Mouse (Mus musculus): ENCODE data around the gene Camkk1. TPM values are rescaled to one million over a fixed set of nuclear protein-coding genes. Genes with fewer than 3 reads are reported as not detected.

Camkk1 gene
- 3.4 and 4.3 TPM in 2 replicates for polyA plus RNA-seq (2012; rRNA removed)

GRCm38 (mm10) chr11:73018471-73019146 is at the start of gene Camkk1:
TSS of gene Camkk1 (plus strand) at chr11:73019008.

GRCm38 (mm10) chr11:72998771-72999170 is 20.0 kb upstream of the Camkk1 start, which contains the start of gene P2rx1:
TSS of gene P2rx1 (plus strand) at chr11:72999103.

GRCm38 (mm10) chr11:73047542-73047996 is 28.8 kb downstream of the Camkk1 start, which contains the start of gene Ncbp3:
TSS of gene Ncbp3 (plus strand) at chr11:73047783.

GRCm38 (mm10) chr11:73090283-73090682 is 71.5 kb downstream of the Camkk1 start, which contains the start of gene Itgae:
TSS of gene Itgae (plus strand) at chr11:73090583.

Other genes starting within 250 kb of the Camkk1 start
- gene Cyb5d2, start 222.9 kb upstream of the Camkk1 start, polyA plus RNA-seq (2012; rRNA removed) = 5.9 and 8.3 TPM in 2 replicates
- 20.3 and 21.7 TPM in 2 replicates for gene Zzef1, start 222.8 kb upstream of the Camkk1 start, polyA plus RNA-seq (2012; rRNA removed)
- gene Atp2a3, start 57.8 kb upstream of the Camkk1 start, polyA plus RNA-seq (2012; rRNA removed) = 30.1 and 33.5 TPM in 2 replicates
- 1.3 and 1.5 TPM in 2 replicates for gene P2rx1, start 19.9 kb upstream of the Camkk1 start, polyA plus RNA-seq (2012; rRNA removed)
- 1.9 and 2.2 TPM in 2 replicates for gene Ncbp3, start 28.8 kb downstream of the Camkk1 start, polyA plus RNA-seq (2012; rRNA removed)
- gene Itgae, start 71.6 kb downstream of the Camkk1 start, polyA plus RNA-seq (2012; rRNA removed) = 0.92 and 1.4 TPM in 2 replicates
- 2.2 and 2.8 TPM in 2 replicates for gene Haspin, start 119.3 kb downstream of the Camkk1 start, polyA plus RNA-seq (2012; rRNA removed)
- 0.21 and 0.32 TPM in 2 replicates for gene P2rx5, start 141.4 kb downstream of the Camkk1 start, polyA plus RNA-seq (2012; rRNA removed)
- 55.3 and 70.3 TPM in 2 replicates for gene Emc6, start 158.0 kb downstream of the Camkk1 start, polyA plus RNA-seq (2012; rRNA removed)
- 90.1 and 96.1 TPM in 2 replicates for gene Tax1bp3, start 158.1 kb downstream of the Camkk1 start, polyA plus RNA-seq (2012; rRNA removed)
- gene Ctns, start 180.0 kb downstream of the Camkk1 start, polyA plus RNA-seq (2012; rRNA removed) = 11.5 and 15.8 TPM in 2 replicates
- gene Shpk, start 180.5 kb downstream of the Camkk1 start, polyA plus RNA-seq (2012; rRNA removed) = 3.8 and 4.0 TPM in 2 replicates
- 0.46 and 0.55 TPM in 2 replicates for gene Trpv1, start 215.3 kb downstream of the Camkk1 start, polyA plus RNA-seq (2012; rRNA removed)
- gene Trpv3, start 248.4 kb downstream of the Camkk1 start, polyA plus RNA-seq (2012; rRNA removed) = 0.10 and 0.15 TPM in 2 replicates